Comparison of ENCODE assay signal across 24 mouse cellular contexts in genomic region chr4:152079261-152079660, GRCm38 (mm10). TPM values are rescaled to one million over a fixed set of nuclear protein-coding genes. Genes with fewer than 3 reads are reported as not detected.
DNase-seq lines count a peak whose midpoint lies in the region; ATAC-seq and TF ChIP-seq lines count a peak whose summit lies in the region.
"Had no signal": no experiment of that assay in that cellular context is flagged by ENCODE, and none has a peak within 500 bp of the region (broad histone marks: within the 10 kb centered on the region; RNA-seq: fewer than 3 reads in every experiment).

No protein-coding gene starts in this region.

- no peak for TF ChIP-seq EP300 in lung, postnatal 0 days (IDR thresholded peaks at IDR 0.05)
- TF ChIP-seq EP300 in MEL (IDR thresholded peaks at IDR 0.05; ENCODE audit: low read depth in 1 of 2, low read length in 2 of 2): no peak
- TF ChIP-seq EP300 in stomach, postnatal 0 days (optimal IDR thresholded peaks at IDR 0.05): no peak

- H3K27me3 ChIP-seq in intestine, postnatal 0 days (replicated peaks; ENCODE audit: control insufficient read depth, insufficient read depth, low read length): no peaks in the 10 kb centered on the region
- no peaks in the 10 kb centered on the region for H3K27me3 ChIP-seq in intestine, embryonic 15.5 days (replicated peaks)
- no peaks in the 10 kb centered on the region for H3K27me3 ChIP-seq in lung, postnatal 0 days (replicated peaks; ENCODE audit: insufficient read depth, low read length)
- no peaks in the 10 kb centered on the region for H3K27me3 ChIP-seq in MEL (ENCODE audit: control insufficient read depth in 1 of 2, insufficient read depth in 2 of 2, low read length in 2 of 2)
- no peaks in the 10 kb centered on the region for H3K27me3 ChIP-seq in stomach, postnatal 0 days (ENCODE audit: control insufficient read depth, insufficient read depth, low read length)
- H3K27me3 ChIP-seq: forebrain, embryonic 13.5 days; hindbrain, embryonic 15.5 days had no signal

- H3K4me2 ChIP-seq in intestine, postnatal 0 days (replicated peaks; ENCODE audit: low read depth): no peak overlapping the region
- no peak overlapping the region for H3K4me2 ChIP-seq in intestine, embryonic 15.5 days (replicated peaks)
- no peak overlapping the region for H3K4me2 ChIP-seq in lung, postnatal 0 days (replicated peaks; ENCODE audit: low read depth, low read length)
- H3K4me2 ChIP-seq in stomach, postnatal 0 days (replicated peaks; ENCODE audit: low read depth): no peak overlapping the region
- H3K4me2 ChIP-seq: forebrain, embryonic 13.5 days; heart, embryonic 13.5 days; hindbrain, embryonic 15.5 days; liver, embryonic 15.5 days had no signal

- H3K36me3 ChIP-seq in intestine, postnatal 0 days (ENCODE audit: control insufficient read depth, insufficient read depth): no peaks in the 10 kb centered on the region
- no peaks in the 10 kb centered on the region for H3K36me3 ChIP-seq in intestine, embryonic 15.5 days
- H3K36me3 ChIP-seq in lung, postnatal 0 days (ENCODE audit: insufficient read depth, low read length): no peaks in the 10 kb centered on the region
- H3K36me3 ChIP-seq in MEL (ENCODE audit: control insufficient read depth in 1 of 2, insufficient read depth in 2 of 2, low read length in 2 of 2): no peaks in the 10 kb centered on the region
- H3K36me3 ChIP-seq in stomach, postnatal 0 days (ENCODE audit: control insufficient read depth, insufficient read depth, low read length): no peaks in the 10 kb centered on the region
- H3K36me3 ChIP-seq: heart, embryonic 13.5 days; hindbrain, embryonic 10.5 days; hindbrain, embryonic 15.5 days; liver, embryonic 15.5 days had no signal

- no peaks in the 10 kb centered on the region for H3K79me2 ChIP-seq in MEL (ENCODE audit: control insufficient read depth, insufficient read depth, low read length, poor library complexity)

- H3K4me3 ChIP-seq in intestine, postnatal 0 days (ENCODE audit: low read depth, low read length): no peak overlapping the region
- no peak overlapping the region for H3K4me3 ChIP-seq in intestine, embryonic 15.5 days (replicated peaks)
- no peak overlapping the region for H3K4me3 ChIP-seq in lung, postnatal 0 days (ENCODE audit: low read depth, low read length)
- H3K4me3 ChIP-seq in lung, adult 2 months (replicated peaks; ENCODE audit: extremely low read depth, low read depth, low read length): no peak overlapping the region
- H3K4me3 ChIP-seq in MEL (ENCODE audit: control insufficient read depth in 1 of 2, insufficient read depth in 1 of 2, low read depth in 2 of 2, low read length in 2 of 2): no peak overlapping the region
- no peak overlapping the region for H3K4me3 ChIP-seq in stomach, postnatal 0 days (ENCODE audit: low read depth, low read length)
- H3K4me3 ChIP-seq: forebrain, embryonic 13.5 days; heart, embryonic 13.5 days; hindbrain, embryonic 10.5 days; hindbrain, embryonic 15.5 days; liver, embryonic 15.5 days had no signal

- WGBS in intestine, postnatal 0 days: 90% methylated on average over 3 of the region's 3 CpGs
- 90% methylated on average over 3 of the region's 3 CpGs for WGBS in intestine, embryonic 15.5 days
- 86% methylated on average over 3 of the region's 3 CpGs for WGBS in lung, postnatal 0 days
- WGBS in lung, adult 2 months: 85% methylated on average over 3 of the region's 3 CpGs
- WGBS in stomach, postnatal 0 days: 85% methylated on average over 3 of the region's 3 CpGs

- ATAC-seq in intestine, postnatal 0 days: no peak
- ATAC-seq in intestine, embryonic 15.5 days: no peak
- no peak for ATAC-seq in lung, postnatal 0 days
- ATAC-seq in stomach, postnatal 0 days (ENCODE audit: low FRiP score, low TSS enrichment): no peak
- ATAC-seq: forebrain, embryonic 13.5 days; inflammation-experienced regulatory T-cells, adult 6 months had no signal

- H3K27ac ChIP-seq in intestine, postnatal 0 days (ENCODE audit: low read depth, low read length): no peak overlapping the region
- H3K27ac ChIP-seq in intestine, embryonic 15.5 days: no peak overlapping the region
- no peak overlapping the region for H3K27ac ChIP-seq in lung, postnatal 0 days (ENCODE audit: low read length)
- no peak overlapping the region for H3K27ac ChIP-seq in MEL (ENCODE audit: control insufficient read depth, low read depth, low read length)
- H3K27ac ChIP-seq in stomach, postnatal 0 days (replicated peaks): no peak overlapping the region
- H3K27ac ChIP-seq: forebrain, embryonic 13.5 days; heart, embryonic 13.5 days; hindbrain, embryonic 10.5 days; hindbrain, embryonic 15.5 days; liver, embryonic 15.5 days had no signal

- no peak for TF ChIP-seq POLR2A in lung, adult 2 months (IDR thresholded peaks at IDR 0.05; ENCODE audit: borderline replicate concordance, extremely low read depth, low read depth, low read length)
- no peak for TF ChIP-seq POLR2A in MEL (IDR thresholded peaks at IDR 0.05; ENCODE audit: control insufficient read depth in 1 of 2, insufficient read depth in 1 of 2, low read depth in 1 of 2, low read length in 2 of 2, poor library complexity in 1 of 2)

- H3K9ac ChIP-seq in intestine, postnatal 0 days (ENCODE audit: low read depth, low read length): no peak overlapping the region
- H3K9ac ChIP-seq in intestine, embryonic 15.5 days: no peak overlapping the region
- no peak overlapping the region for H3K9ac ChIP-seq in lung, postnatal 0 days (replicated peaks; ENCODE audit: low read depth)
- no peak overlapping the region for H3K9ac ChIP-seq in MEL (ENCODE audit: control insufficient read depth, low read depth, low read length, poor library complexity, severe bottlenecking)
- H3K9ac ChIP-seq in stomach, postnatal 0 days (ENCODE audit: low read length): no peak overlapping the region
- H3K9ac ChIP-seq: forebrain, embryonic 13.5 days; heart, embryonic 13.5 days; hindbrain, embryonic 15.5 days; liver, embryonic 15.5 days had no signal

- TF ChIP-seq RAD21 in MEL (IDR thresholded peaks at IDR 0.05; ENCODE audit: low read depth, low read length): no peak; the same call in 1 of the 2 replicates

- no peaks in the 10 kb centered on the region for H3K4me1 ChIP-seq in intestine, postnatal 0 days (replicated peaks; ENCODE audit: control insufficient read depth, insufficient read depth, low read length)
- H3K4me1 ChIP-seq in intestine, embryonic 15.5 days (replicated peaks): no peaks in the 10 kb centered on the region; the same call in 1 of the 2 replicates
- no peaks in the 10 kb centered on the region for H3K4me1 ChIP-seq in lung, postnatal 0 days (ENCODE audit: insufficient read depth, low read depth, low read length)
- no peaks in the 10 kb centered on the region for H3K4me1 ChIP-seq in lung, adult 2 months (ENCODE audit: control insufficient read depth, insufficient read depth, low read length)
- H3K4me1 ChIP-seq in MEL (ENCODE audit: control insufficient read depth in 1 of 2, insufficient read depth in 2 of 2, low read length in 2 of 2): no peaks in the 10 kb centered on the region
- H3K4me1 ChIP-seq in stomach, postnatal 0 days (replicated peaks; ENCODE audit: control insufficient read depth, insufficient read depth): no peaks in the 10 kb centered on the region
- H3K4me1 ChIP-seq: forebrain, embryonic 13.5 days; heart, embryonic 13.5 days; hindbrain, embryonic 15.5 days had no signal

- no peak for DNase-seq in lung, postnatal 0 days (ENCODE audit: low spot score)
- no peak for DNase-seq in lung, adult 2 months
- DNase-seq in MEL (ENCODE audit: low read depth, low spot score): no peak
- DNase-seq in stomach, postnatal 0 days (ENCODE audit: low spot score): no peak
- DNase-seq in kidney, postnatal 10 days: no peak
- no peak for DNase-seq in right cerebral cortex, postnatal 10 days (ENCODE audit: low spot score in 2 of 2)
- DNase-seq: adrenal gland, postnatal 14 days; cerebellum, adult 11 months; cerebellum, adult 9-10 months; cerebellum, postnatal 36 days; heart, postnatal 10 days; kidney, adult 2 months; kidney, postnatal 25 days; lung, postnatal 4 days; midbrain, embryonic 14.5 days had no signal

- H3K9me3 ChIP-seq in intestine, postnatal 0 days (ENCODE audit: control insufficient read depth): no peaks in the 10 kb centered on the region
- no peaks in the 10 kb centered on the region for H3K9me3 ChIP-seq in intestine, embryonic 15.5 days
- no peaks in the 10 kb centered on the region for H3K9me3 ChIP-seq in lung, postnatal 0 days (ENCODE audit: low read length)
- no peaks in the 10 kb centered on the region for H3K9me3 ChIP-seq in MEL (replicated peaks; ENCODE audit: insufficient read depth, low read length)
- H3K9me3 ChIP-seq in stomach, postnatal 0 days (ENCODE audit: control insufficient read depth, low read length): no peaks in the 10 kb centered on the region
- H3K9me3 ChIP-seq: forebrain, embryonic 13.5 days; heart, embryonic 13.5 days; hindbrain, embryonic 10.5 days; hindbrain, embryonic 15.5 days; liver, embryonic 15.5 days had no signal

- TF ChIP-seq CTCF in intestine, postnatal 0 days (IDR thresholded peaks at IDR 0.05; ENCODE audit: low read depth): peak; percentile 33; the same call in 1 of the 2 replicates
- peak; percentile 29 for TF ChIP-seq CTCF in lung, postnatal 0 days (IDR thresholded peaks at IDR 0.05)
- TF ChIP-seq CTCF in lung, adult 2 months (IDR thresholded peaks at IDR 0.05; ENCODE audit: insufficient read depth, low read length): no peak
- TF ChIP-seq CTCF in MEL (IDR thresholded peaks at IDR 0.05 in 2 of 3, conservative IDR thresholded peaks at IDR 0.05 in 1 of 3; ENCODE audit: control insufficient read depth in 1 of 3, insufficient read depth in 1 of 3, low read depth in 2 of 3, low read length in 3 of 3, poor library complexity in 1 of 3, severe bottlenecking in 1 of 3): peak in 1 of 3 experiments; percentile 33; a peak in 2 of 6 replicates
- peak; percentile 27; the same call in 1 of the 2 replicates for TF ChIP-seq CTCF in stomach, postnatal 0 days (IDR thresholded peaks at IDR 0.05; ENCODE audit: low read depth)

RNA-seq across cellular contexts. Expression of gene Plekhg5, which starts 7.0 kb away (rescaled TPM):
- polyA plus RNA-seq in intestine, postnatal 0 days (2015; fragmentation: Nextera tagmentation; extraction: Ambion mirVana): 14.0 and 19.6 TPM in 2 replicates
- polyA plus RNA-seq in intestine, embryonic 15.5 days (2015; fragmentation: Nextera tagmentation; extraction: Ambion mirVana): 11.0 and 12.9 TPM in 2 replicates
- polyA plus RNA-seq in lung, postnatal 0 days (2015; fragmentation: Nextera tagmentation; extraction: Ambion mirVana): 17.4 and 18.8 TPM in 2 replicates
- 46.7 and 49.9 TPM in 2 replicates for polyA plus RNA-seq in lung, adult 2 months (2012; rRNA removed)
- total RNA-seq in MEL (2012; rRNA removed): 9.6 and 10.8 TPM in 2 replicates
- polyA plus RNA-seq in MEL (2012; ENCODE audit: insufficient read depth in 1 of 2, insufficient read length in 2 of 2, low read depth in 1 of 2, low replicate concordance in 2 of 2, missing spikeins in 1 of 2): 10 to 100 TPM in 1 of 2 experiments, not detected in 1; 19.6 TPM
- polyA plus RNA-seq in stomach, postnatal 0 days (2015; fragmentation: Nextera tagmentation; extraction: Ambion mirVana): 6.4 and 7.5 TPM in 2 replicates

RNA-seq across cellular contexts. Expression of gene Tnfrsf25, which starts 36.5 kb away (rescaled TPM):
- polyA plus RNA-seq in intestine, postnatal 0 days (2015; fragmentation: Nextera tagmentation; extraction: Ambion mirVana): 0.82 and 1.2 TPM in 2 replicates
- polyA plus RNA-seq in intestine, embryonic 15.5 days (2015; fragmentation: Nextera tagmentation; extraction: Ambion mirVana): 1.4 and 1.5 TPM in 2 replicates
- 1.2 and 1.4 TPM in 2 replicates for polyA plus RNA-seq in lung, postnatal 0 days (2015; fragmentation: Nextera tagmentation; extraction: Ambion mirVana)
- 8.1 and 12.7 TPM in 2 replicates for polyA plus RNA-seq in lung, adult 2 months (2012; rRNA removed)
- total RNA-seq in MEL (2012; rRNA removed): 0.49 and 1.1 TPM in 2 replicates
- under 1 TPM in 1 of 2 experiments, not detected in 1; 0.97 TPM for polyA plus RNA-seq in MEL (2012; ENCODE audit: insufficient read depth in 1 of 2, insufficient read length in 2 of 2, low read depth in 1 of 2, low replicate concordance in 2 of 2, missing spikeins in 1 of 2)
- polyA plus RNA-seq in stomach, postnatal 0 days (2015; fragmentation: Nextera tagmentation; extraction: Ambion mirVana): 0.49 and 0.96 TPM in 2 replicates

RNA-seq across cellular contexts. Expression of gene Nol9, which starts 40.1 kb away (rescaled TPM):
- 9.7 and 10.7 TPM in 2 replicates for polyA plus RNA-seq in intestine, postnatal 0 days (2015; fragmentation: Nextera tagmentation; extraction: Ambion mirVana)
- 31.3 and 31.7 TPM in 2 replicates for polyA plus RNA-seq in intestine, embryonic 15.5 days (2015; fragmentation: Nextera tagmentation; extraction: Ambion mirVana)
- 10.0 and 11.3 TPM in 2 replicates for polyA plus RNA-seq in lung, postnatal 0 days (2015; fragmentation: Nextera tagmentation; extraction: Ambion mirVana)
- 16.7 and 18.2 TPM in 2 replicates for polyA plus RNA-seq in lung, adult 2 months (2012; rRNA removed)
- 75.1 and 80.9 TPM in 2 replicates for total RNA-seq in MEL (2012; rRNA removed)
- polyA plus RNA-seq in MEL (2012; ENCODE audit: insufficient read depth in 1 of 2, insufficient read length in 2 of 2, low read depth in 1 of 2, low replicate concordance in 2 of 2, missing spikeins in 1 of 2): 100 to 1,000 TPM in 1 of 2 experiments, 10 to 100 TPM in 1; 80.3 to 114 TPM
- 11.2 and 12.0 TPM in 2 replicates for polyA plus RNA-seq in stomach, postnatal 0 days (2015; fragmentation: Nextera tagmentation; extraction: Ambion mirVana)

RNA-seq across cellular contexts. Expression of gene Tas1r1, which starts 40.9 kb away (rescaled TPM):
- 0.08 TPM in 1 of 2 replicates, not detected in the other for polyA plus RNA-seq in intestine, postnatal 0 days (2015; fragmentation: Nextera tagmentation; extraction: Ambion mirVana)
- polyA plus RNA-seq in intestine, embryonic 15.5 days (2015; fragmentation: Nextera tagmentation; extraction: Ambion mirVana): 0.19 and 0.44 TPM in 2 replicates
- polyA plus RNA-seq in lung, postnatal 0 days (2015; fragmentation: Nextera tagmentation; extraction: Ambion mirVana): 0.21 and 0.35 TPM in 2 replicates
- 0.08 TPM in 1 of 2 replicates, not detected in the other for polyA plus RNA-seq in lung, adult 2 months (2012; rRNA removed)
- 0.12 TPM in 1 of 2 replicates, not detected in the other for total RNA-seq in MEL (2012; rRNA removed)
- under 1 TPM in 1 of 2 experiments, not detected in 1; 0.21 TPM for polyA plus RNA-seq in MEL (2012; ENCODE audit: insufficient read depth in 1 of 2, insufficient read length in 2 of 2, low read depth in 1 of 2, low replicate concordance in 2 of 2, missing spikeins in 1 of 2)
- 0.12 and 0.16 TPM in 2 replicates for polyA plus RNA-seq in stomach, postnatal 0 days (2015; fragmentation: Nextera tagmentation; extraction: Ambion mirVana)
- total RNA-seq: adrenal gland, postnatal 14 days; neutrophil, adult 5-6 weeks had no signal
- polyA plus RNA-seq: heart, embryonic 13.5 days; inflammation-experienced regulatory T-cells, adult 6 months had no signal

RNA-seq across cellular contexts. Expression of gene Zbtb48, which starts 51.8 kb away (rescaled TPM):
- polyA plus RNA-seq in intestine, postnatal 0 days (2015; fragmentation: Nextera tagmentation; extraction: Ambion mirVana): 6.7 and 7.6 TPM in 2 replicates
- 15.6 and 19.0 TPM in 2 replicates for polyA plus RNA-seq in intestine, embryonic 15.5 days (2015; fragmentation: Nextera tagmentation; extraction: Ambion mirVana)
- polyA plus RNA-seq in lung, postnatal 0 days (2015; fragmentation: Nextera tagmentation; extraction: Ambion mirVana): 13.2 and 13.7 TPM in 2 replicates
- polyA plus RNA-seq in lung, adult 2 months (2012; rRNA removed): 15.9 and 21.6 TPM in 2 replicates
- total RNA-seq in MEL (2012; rRNA removed): 9.4 and 12.1 TPM in 2 replicates
- polyA plus RNA-seq in MEL (2012; ENCODE audit: insufficient read depth in 1 of 2, insufficient read length in 2 of 2, low read depth in 1 of 2, low replicate concordance in 2 of 2, missing spikeins in 1 of 2): 10 to 100 TPM in 1 of 2 experiments, not detected in 1; 21.4 TPM
- polyA plus RNA-seq in stomach, postnatal 0 days (2015; fragmentation: Nextera tagmentation; extraction: Ambion mirVana): 10.1 and 10.6 TPM in 2 replicates
